Mouse (Mus musculus) midbrain, embryonic 13.5 days (tissue): ENCODE results near the gene Egflam. TPM values are rescaled to one million over a fixed set of nuclear protein-coding genes. Genes with fewer than 3 reads are reported as not detected.
A peak's percentile ranks its signal among the peaks of the same experiment; 100 is the strongest.

Experiments
- ATAC-seq: fragments of 200-750 bp; cut with Nextera tagmentation; 2 replicates; pipeline ENCODE4 v1.8.0; 2017; ENCODE audit warnings: mild to moderate bottlenecking, moderate TSS enrichment, moderate library complexity
- H3K27ac ChIP-seq: fragments of 300-500 bp; sonication (generic); 2 replicates; pipeline ENCODE4 v1.5.1; 2015; ENCODE audit warnings: inconsistent platforms, mild to moderate bottlenecking, moderate library complexity
- H3K27me3 ChIP-seq: fragments of 300-500 bp; sonication (generic); 2 replicates; pipeline ENCODE4 v1.6.1; 2015; ENCODE audit warnings: mild to moderate bottlenecking, inconsistent platforms
- H3K36me3 ChIP-seq: fragments of 300-500 bp; sonication (generic); 2 replicates; pipeline ENCODE4 v1.6.1; 2015; ENCODE audit warnings: mild to moderate bottlenecking, inconsistent platforms
- H3K4me1 ChIP-seq: fragments of 300-500 bp; sonication (generic); replicated peaks from 2 replicates; pipeline ENCODE4 v1.6.1; 2015; ENCODE audit warnings: inconsistent platforms
- H3K4me2 ChIP-seq: fragments of 300-500 bp; sonication (generic); replicated peaks from 2 replicates; pipeline ENCODE4 v1.6.1; 2015; ENCODE audit warnings: moderate library complexity, mild to moderate bottlenecking, inconsistent platforms
- H3K4me3 ChIP-seq: fragments of 300-500 bp; sonication (generic); replicated peaks from 2 replicates; pipeline ENCODE4 v1.5.1; 2015; ENCODE audit warnings: mild to moderate bottlenecking, inconsistent platforms
- H3K9ac ChIP-seq: fragments of 300-500 bp; sonication (generic); replicated peaks from 2 replicates; pipeline ENCODE4 v1.6.1; 2015; ENCODE audit warnings: mild to moderate bottlenecking, inconsistent platforms
- H3K9me3 ChIP-seq: fragments of 300-500 bp; sonication (generic); 2 replicates; pipeline ENCODE4 v1.6.1; 2016; ENCODE audit warnings: mild to moderate bottlenecking, inconsistent platforms
- WGBS: fragments of 180-500 bp; shearing (Covaris S2); methylation state at CpG from one replicate; pipeline ENCODE4 v1.1.7; 2015; 5-methylcytosine and 5-hydroxymethylcytosine counted together
- polyA plus RNA-seq: library from polyadenylated mRNA; unstranded; fragments of >200 nt; fragmentation: Nextera tagmentation; extraction: Ambion mirVana; gene quantifications from 2 replicates; pipeline ENCODE4 v1.2.1, GENCODE M21; 2015

The Egflam gene
- polyA plus RNA-seq, 1 experiment from 2014 or later, result 7.7 TPM

- no peaks in the 10 kb centered on the region for H3K36me3 ChIP-seq
- H3K9me3 ChIP-seq, result no peaks in the 10 kb centered on the region
- no peak for ATAC-seq
- H3K4me1 ChIP-seq, result peaks cover 8% of the 10 kb centered on the region
- no peaks in the 10 kb centered on the region for H3K27me3 ChIP-seq
- no peak overlapping the region for H3K4me3 ChIP-seq
- no peak overlapping the region for H3K27ac ChIP-seq
- no peak overlapping the region for H3K4me2 ChIP-seq
- WGBS, result 84% methylated on average over 7 of the region's 7 CpGs
- no peak overlapping the region for H3K9ac ChIP-seq
Measured at GRCm38 (mm10) chr15:7207292-7207691, 190.9 kb downstream of the Egflam start.

- no peak overlapping the region for H3K4me3 ChIP-seq
- no peak overlapping the region for H3K9ac ChIP-seq
- H3K27me3 ChIP-seq, result no peaks in the 10 kb centered on the region
- WGBS, result 54% methylated on average over 5 of the region's 5 CpGs
- no peak overlapping the region for H3K4me2 ChIP-seq
- H3K4me1 ChIP-seq, result peaks cover 17% of the 10 kb centered on the region
- H3K36me3 ChIP-seq, result no peaks in the 10 kb centered on the region
- H3K9me3 ChIP-seq, result no peaks in the 10 kb centered on the region
- ATAC-seq, result no peak
- H3K27ac ChIP-seq, result no peak overlapping the region
Measured at GRCm38 (mm10) chr15:7206110-7206509, 192.1 kb downstream of the Egflam start.

GRCm38 (mm10) chr15:7204917-7205316, 193.3 kb downstream of the Egflam start:
- peak; percentile 46; the same call in 1 of the 2 replicates for ATAC-seq
- Histone ChIP-seq H3K27me3 (no peaks in the 10 kb centered on the region), H3K27ac (no peak overlapping the region), H3K4me2 (no peak overlapping the region), H3K4me3 (no peak overlapping the region), H3K36me3 (no peaks in the 10 kb centered on the region), H3K4me1 (peaks cover 18% of the 10 kb centered on the region), H3K9me3 (no peaks in the 10 kb centered on the region), H3K9ac (no peak overlapping the region)
- 64% methylated on average over 13 of the region's 13 CpGs for WGBS

- Histone ChIP-seq H3K27ac (peak overlapping the region; percentile 5; the same call in 1 of the 2 replicates), H3K4me2 (no peak overlapping the region), H3K9me3 (no peaks in the 10 kb centered on the region), H3K4me3 (no peak overlapping the region), H3K27me3 (no peaks in the 10 kb centered on the region), H3K9ac (no peak overlapping the region), H3K36me3 (no peaks in the 10 kb centered on the region), H3K4me1 (peaks cover 28% of the 10 kb centered on the region)
- no peak for ATAC-seq
- WGBS, result 78% methylated on average over 9 of the region's 9 CpGs
Measured at GRCm38 (mm10) chr15:7203606-7204330, 194.4 kb downstream of the Egflam start.

GRCm38 (mm10) chr15:7202981-7203380, 195.2 kb downstream of the Egflam start:
- Histone ChIP-seq H3K4me3 (no peak overlapping the region), H3K9me3 (no peaks in the 10 kb centered on the region), H3K36me3 (no peaks in the 10 kb centered on the region), H3K9ac (no peak overlapping the region), H3K27ac (no peak overlapping the region), H3K4me2 (no peak overlapping the region), H3K4me1 (peaks cover 34% of the 10 kb centered on the region), H3K27me3 (no peaks in the 10 kb centered on the region)
- no peak for ATAC-seq
- whole genome bisulfite sequencing, result 87% methylated on average over 5 of the region's 5 CpGs

GRCm38 (mm10) chr15:7201421-7202380, 196.5 kb downstream of the Egflam start:
- Histone ChIP-seq H3K9me3 (no peaks in the 10 kb centered on the region), H3K9ac (no peak overlapping the region), H3K36me3 (no peaks in the 10 kb centered on the region), H3K27me3 (no peaks in the 10 kb centered on the region), H3K27ac (no peak overlapping the region; the same call in 1 of the 2 replicates), H3K4me1 (peaks cover 35% of the 10 kb centered on the region), H3K4me2 (no peak overlapping the region), H3K4me3 (no peak overlapping the region)
- no peak for ATAC-seq
- WGBS, result 55% methylated on average over 9 of the region's 9 CpGs

GRCm38 (mm10) chr15:7200286-7200685, 197.9 kb downstream of the Egflam start:
- H3K36me3 ChIP-seq, result no peaks in the 10 kb centered on the region
- H3K9me3 ChIP-seq, result no peaks in the 10 kb centered on the region
- no peak overlapping the region for H3K9ac ChIP-seq
- H3K4me3 ChIP-seq, result no peak overlapping the region
- WGBS, result 56% methylated on average over 6 of the region's 6 CpGs
- no peak overlapping the region for H3K27ac ChIP-seq
- peaks cover 46% of the 10 kb centered on the region for H3K4me1 ChIP-seq
- ATAC-seq, result no peak
- no peak overlapping the region for H3K4me2 ChIP-seq
- no peaks in the 10 kb centered on the region for H3K27me3 ChIP-seq

- peak; percentile 80 for ATAC-seq
- 37% methylated on average over 2 of the region's 2 CpGs for WGBS
- Histone ChIP-seq H3K9me3 (no peaks in the 10 kb centered on the region), H3K36me3 (no peaks in the 10 kb centered on the region), H3K4me2 (no peak overlapping the region), H3K4me1 (peaks cover 57% of the 10 kb centered on the region), H3K9ac (no peak overlapping the region), H3K27ac (peak overlapping the region; percentile 51; the same call in 1 of the 2 replicates), H3K4me3 (no peak overlapping the region), H3K27me3 (no peaks in the 10 kb centered on the region)
Measured at GRCm38 (mm10) chr15:7198816-7199215, 199.4 kb downstream of the Egflam start.

GRCm38 (mm10) chr15:7197652-7198445, 200.3 kb downstream of the Egflam start:
- H3K9me3 ChIP-seq, result no peaks in the 10 kb centered on the region
- no peak overlapping the region for H3K9ac ChIP-seq
- H3K27ac ChIP-seq, result no peak overlapping the region

GRCm38 (mm10) chr15:7194748-7195221, 203.4 kb downstream of the Egflam start:
- Histone ChIP-seq H3K27me3 (no peaks in the 10 kb centered on the region), H3K4me2 (no peak overlapping the region), H3K4me1 (peaks cover 53% of the 10 kb centered on the region), H3K9ac (no peak overlapping the region), H3K27ac (peak overlapping the region; percentile 75), H3K9me3 (no peaks in the 10 kb centered on the region), H3K36me3 (peaks cover 12% of the 10 kb centered on the region; the same call in 1 of the 2 replicates), H3K4me3 (no peak overlapping the region)
- whole genome bisulfite sequencing, result 9% methylated on average over 6 of the region's 6 CpGs
- peak; percentile 74 for ATAC-seq

More at GRCm38 (mm10) chr15:7197652-7198445, 200.3 kb downstream of the Egflam start:
- Histone ChIP-seq H3K4me2 (no peak overlapping the region), H3K4me3 (no peak overlapping the region), H3K36me3 (no peaks in the 10 kb centered on the region), H3K4me1 (peaks cover 62% of the 10 kb centered on the region), H3K27me3 (no peaks in the 10 kb centered on the region)
- WGBS, result 50% methylated on average over 3 of the region's 3 CpGs
- no peak for ATAC-seq

GRCm38 (mm10) chr15:7194147-7194720, 204.0 kb downstream of the Egflam start:
- no peaks in the 10 kb centered on the region for H3K27me3 ChIP-seq
- H3K4me2 ChIP-seq, result 0 out of 2 replicates have a peak overlapping the region, but pooled peaks have one; percentile 9
- peaks cover 17% of the 10 kb centered on the region; the same call in 1 of the 2 replicates for H3K36me3 ChIP-seq
- no peak overlapping the region for H3K9ac ChIP-seq
- peaks cover 49% of the 10 kb centered on the region for H3K4me1 ChIP-seq
- WGBS, result 7% methylated on average over 13 of the region's 13 CpGs
- peak overlapping the region; percentile 75 for H3K27ac ChIP-seq
- peak; percentile 49; the same call in 1 of the 2 replicates for ATAC-seq
- H3K9me3 ChIP-seq, result no peaks in the 10 kb centered on the region
- no peak overlapping the region for H3K4me3 ChIP-seq
